Mouse (Mus musculus) brain, embryonic 14.5 days (tissue): Measurements from ENCODE around the gene Abcc2. TPM values are rescaled to one million over a fixed set of nuclear protein-coding genes. Genes with fewer than 3 reads are reported as not detected.

Experiments used
- DNase-seq: peaks from one replicate; pipeline ENCODE4 v3.0.0-alpha.2; 2011; ENCODE audit warnings: low read depth
- CTCF ChIP-seq: fragments of 200-500 bp; IDR thresholded peaks from 2 replicates; pipeline ENCODE4 v1.5.1; 2012; ENCODE audit warnings: inconsistent platforms, mild to moderate bottlenecking, moderate library complexity, borderline replicate concordance; ENCODE audit not compliant: insufficient read depth, insufficient read length; ENCODE audit errors: extremely low read depth
- POLR2A ChIP-seq: fragments of 200-500 bp; IDR thresholded peaks from 2 replicates; pipeline ENCODE4 v1.6.1; 2012; ENCODE audit warnings: mild to moderate bottlenecking, inconsistent platforms, borderline replicate concordance; ENCODE audit not compliant: poor library complexity, insufficient read depth, insufficient read length, severe bottlenecking; ENCODE audit errors: extremely low read depth
- polyA plus RNA-seq: library from polyadenylated mRNA; depleted of rRNA; stranded (reverse); fragments of >200 nt; gene quantifications from 2 replicates; pipeline ENCODE4 v1.2.3, GENCODE M21; 2012; rRNA removed

Abcc2 gene
- polyA plus RNA-seq, 1 experiment, result 0.15 TPM

- DNase-seq, result peak; percentile 78
- TF ChIP-seq POLR2A, result no peak
- TF ChIP-seq CTCF, result no peak
These were observed 96.4 kb downstream of the Abcc2 start for GRCm38 (mm10) chr19:43878111-43879092.

GRCm38 (mm10) chr19:43879401-43880212 is 97.6 kb downstream of the Abcc2 start:
- DNase-seq, result peak; percentile 95
- TF ChIP-seq POLR2A (no peak), CTCF (no peak)

GRCm38 (mm10) chr19:43880420-43880819 is 98.4 kb downstream of the Abcc2 start:
- DNase-seq, result no peak
- TF ChIP-seq CTCF (no peak), POLR2A (no peak)

GRCm38 (mm10) chr19:43881615-43882014 is 99.6 kb downstream of the Abcc2 start:
- no peak for DNase-seq
- TF ChIP-seq CTCF, result peak; percentile 34; the same call in 1 of the 2 replicates
- no peak for TF ChIP-seq POLR2A

- TF ChIP-seq CTCF (no peak), POLR2A (no peak)
- DNase-seq, result peak; percentile 81
These were observed 101.0 kb downstream of the Abcc2 start for GRCm38 (mm10) chr19:43882895-43883573.

- TF ChIP-seq POLR2A (no peak), CTCF (no peak)
- DNase-seq, result no peak
These were observed 102.9 kb downstream of the Abcc2 start for GRCm38 (mm10) chr19:43884668-43885498.

GRCm38 (mm10) chr19:43886371-43887099 is 104.5 kb downstream of the Abcc2 start:
- no peak for DNase-seq
- TF ChIP-seq CTCF, result no peak
- no peak for TF ChIP-seq POLR2A

GRCm38 (mm10) chr19:43887242-43887641 is 105.2 kb downstream of the Abcc2 start:
- DNase-seq, result no peak
- TF ChIP-seq CTCF (no peak), POLR2A (no peak)

GRCm38 (mm10) chr19:43887725-43888124 is 105.7 kb downstream of the Abcc2 start:
- no peak for TF ChIP-seq CTCF
- no peak for TF ChIP-seq POLR2A
- no peak for DNase-seq

Other genes with a start within 250 kb of the Abcc2 start
- gene Nkx2-3, start 169.9 kb upstream of the Abcc2 start, polyA plus RNA-seq, result 0.90 and 1.4 TPM in 2 replicates
- 73.8 and 98.7 TPM in 2 replicates for gene Slc25a28, start 107.3 kb upstream of the Abcc2 start, polyA plus RNA-seq
- 7.2 and 10.1 TPM in 2 replicates for gene Entpd7, start 92.5 kb upstream of the Abcc2 start, polyA plus RNA-seq
- 4.3 and 5.1 TPM in 2 replicates for gene Cutc, start 29.2 kb upstream of the Abcc2 start, polyA plus RNA-seq
- 15.1 and 19.5 TPM in 2 replicates for gene Cox15, start 29.2 kb upstream of the Abcc2 start, polyA plus RNA-seq
- gene Dnmbp, start 158.0 kb downstream of the Abcc2 start, polyA plus RNA-seq, result 16.1 and 16.9 TPM in 2 replicates
- gene Cpn1, start 204.4 kb downstream of the Abcc2 start, polyA plus RNA-seq, result 0.15 and 0.23 TPM in 2 replicates
- gene Cyp2c23, start 247.0 kb downstream of the Abcc2 start, polyA plus RNA-seq, result 0.04 and 0.05 TPM in 2 replicates